ENCODE assay signal across 23 mouse cellular contexts in genomic region chr17:64725214-64725613, GRCm38 (mm10).
"Had no signal": no experiment of that assay in that cellular context is flagged by ENCODE, and none has a peak within 500 bp of the region (broad histone marks: within the 10 kb centered on the region; RNA-seq: fewer than 3 reads in every experiment).

No protein-coding gene starts in this region.

- DNase-seq: gastrocnemius, adult 2 months; gastrocnemius, postnatal 10 days; gastrocnemius, postnatal 25 days; heart, adult 18-20 months; heart, postnatal 10 days; heart, postnatal 4 days; kidney, adult 18-20 months; kidney, adult 8-10 months; kidney, postnatal 10 days; kidney, postnatal 25 days; kidney, postnatal 4 days; liver; liver, embryonic 13.5 days had no signal

- H3K27me3 ChIP-seq: heart, embryonic 12.5 days; hindbrain, embryonic 12.5 days; intestine, embryonic 15.5 days; limb, embryonic 12.5 days; liver, embryonic 13.5 days had no signal

- H3K4me1 ChIP-seq: hindbrain, embryonic 10.5 days; hindbrain, embryonic 12.5 days; intestine, embryonic 15.5 days; limb, embryonic 10.5 days; limb, embryonic 12.5 days had no signal

- H3K27ac ChIP-seq: gastrocnemius, adult 2 months; heart, embryonic 10.5 days; hindbrain, embryonic 10.5 days; hindbrain, embryonic 12.5 days; intestine, embryonic 15.5 days; layer of hippocampus, adult 2 months; limb, embryonic 10.5 days; limb, embryonic 12.5 days; liver, embryonic 13.5 days had no signal

- ATAC-seq: intestine, embryonic 15.5 days; intestine, postnatal 0 days had no signal

- H3K4me2 ChIP-seq: heart, embryonic 12.5 days; hindbrain, embryonic 12.5 days; intestine, embryonic 15.5 days; limb, embryonic 12.5 days; liver, embryonic 11.5 days; liver, embryonic 13.5 days had no signal

- H3K4me3 ChIP-seq: gastrocnemius, adult 2 months; heart, embryonic 10.5 days; heart, embryonic 12.5 days; hindbrain, embryonic 10.5 days; hindbrain, embryonic 12.5 days; intestine, embryonic 15.5 days; layer of hippocampus, adult 2 months; limb, embryonic 10.5 days; limb, embryonic 12.5 days; liver, embryonic 13.5 days had no signal

- H3K36me3 ChIP-seq: heart, embryonic 12.5 days; hindbrain, embryonic 12.5 days; intestine, embryonic 15.5 days; limb, embryonic 10.5 days had no signal

- H3K9ac ChIP-seq: heart, embryonic 12.5 days; hindbrain, embryonic 12.5 days; intestine, embryonic 15.5 days; limb, embryonic 12.5 days; liver, embryonic 13.5 days had no signal

- H3K9me3 ChIP-seq: heart, embryonic 10.5 days; heart, embryonic 12.5 days; hindbrain, embryonic 10.5 days; hindbrain, embryonic 12.5 days; intestine, embryonic 15.5 days; limb, embryonic 10.5 days; limb, embryonic 12.5 days; liver, embryonic 13.5 days had no signal
